Mouse (Mus musculus): ENCODE measurements around the gene Chst5.

GRCm38 (mm10) chr8:111923383-111923804 is 13.1 kb upstream of the Chst5 start:
- TF ChIP-seq CTCF (IDR thresholded peaks at IDR 0.05) (peak; percentile 82), EP300 (IDR thresholded peaks at IDR 0.05) (no peak)

All from lung, postnatal 0 days (tissue).